Mouse (Mus musculus): ENCODE data around the gene Hnf1a. TPM values are rescaled to one million over a fixed set of nuclear protein-coding genes. Genes with fewer than 3 reads are reported as not detected.
A peak's percentile ranks its signal among the peaks of the same experiment; 100 is the strongest.

Gene Hnf1a
- polyA plus RNA-seq, 1 experiment, result 0.14 TPM

DNA sequence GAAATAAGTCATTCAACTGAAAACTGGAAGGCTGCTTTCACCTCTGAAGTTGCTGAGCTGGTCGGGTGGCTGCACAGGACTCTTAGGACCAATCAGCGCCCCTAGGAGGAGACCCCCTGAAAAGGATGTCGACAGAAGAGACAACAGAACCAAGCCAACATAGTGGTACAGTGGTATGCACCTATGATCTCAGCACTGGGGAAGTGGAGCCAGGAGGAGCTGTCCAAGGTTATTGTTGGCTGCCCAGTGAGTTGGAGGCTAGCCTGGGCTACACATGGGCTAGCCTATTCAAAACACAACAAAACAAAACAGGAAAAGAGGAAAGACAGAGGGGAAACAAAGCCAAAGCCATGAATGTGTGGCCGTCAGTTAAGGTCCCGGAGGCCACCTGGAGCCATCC, 12.8 kb downstream of the Hnf1a start:
- Histone ChIP-seq H3K36me3 (ENCODE audit: control insufficient read depth) (peaks cover 2% of the 10 kb centered on the region; the same call in 1 of the 2 replicates), H3K9me3 (ENCODE audit: control insufficient read depth, low read length) (no peaks in the 10 kb centered on the region), H3K27me3 (ENCODE audit: control insufficient read depth) (no peaks in the 10 kb centered on the region), H3K4me3 (replicated peaks) (no peak overlapping the region), H3K4me1 (ENCODE audit: control insufficient read depth) (no peaks in the 10 kb centered on the region)
- TF ChIP-seq GATA1 (IDR thresholded peaks at IDR 0.05; ENCODE audit: low read length) (no peak), TAL1 (IDR thresholded peaks at IDR 0.05; ENCODE audit: low read length) (no peak)

DNA sequence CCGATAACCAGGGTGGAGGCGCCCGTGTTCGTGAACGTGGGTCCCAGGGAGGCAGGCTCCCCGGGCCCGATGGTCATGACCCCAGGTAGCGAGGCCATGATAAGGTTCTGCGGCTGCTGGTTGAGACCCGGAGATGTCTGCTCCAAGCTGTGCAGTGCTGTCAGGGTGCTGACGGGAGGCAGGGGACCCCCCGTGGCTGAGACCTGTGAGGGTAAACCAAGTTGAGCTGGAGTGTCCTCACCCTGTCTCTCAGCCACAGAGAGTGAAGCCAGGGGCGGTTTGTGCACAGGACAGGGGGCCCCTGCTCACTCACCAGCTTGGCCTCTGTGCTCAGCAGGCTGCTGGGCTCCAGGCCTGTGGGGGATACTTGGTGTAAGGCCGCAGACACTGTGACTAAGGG, 17.6 kb downstream of the Hnf1a start:
- H3K9me3 ChIP-seq (ENCODE audit: control insufficient read depth, low read length), result no peaks in the 10 kb centered on the region
- H3K27me3 ChIP-seq (ENCODE audit: control insufficient read depth), result no peaks in the 10 kb centered on the region
- H3K36me3 ChIP-seq (ENCODE audit: control insufficient read depth), result peaks cover 24% of the 10 kb centered on the region
- no peak for TF ChIP-seq TAL1 (IDR thresholded peaks at IDR 0.05; ENCODE audit: low read length)
- TF ChIP-seq GATA1 (IDR thresholded peaks at IDR 0.05; ENCODE audit: low read length), result no peak
- H3K4me1 ChIP-seq (ENCODE audit: control insufficient read depth), result no peaks in the 10 kb centered on the region
- H3K4me3 ChIP-seq (replicated peaks), result no peak overlapping the region

DNA sequence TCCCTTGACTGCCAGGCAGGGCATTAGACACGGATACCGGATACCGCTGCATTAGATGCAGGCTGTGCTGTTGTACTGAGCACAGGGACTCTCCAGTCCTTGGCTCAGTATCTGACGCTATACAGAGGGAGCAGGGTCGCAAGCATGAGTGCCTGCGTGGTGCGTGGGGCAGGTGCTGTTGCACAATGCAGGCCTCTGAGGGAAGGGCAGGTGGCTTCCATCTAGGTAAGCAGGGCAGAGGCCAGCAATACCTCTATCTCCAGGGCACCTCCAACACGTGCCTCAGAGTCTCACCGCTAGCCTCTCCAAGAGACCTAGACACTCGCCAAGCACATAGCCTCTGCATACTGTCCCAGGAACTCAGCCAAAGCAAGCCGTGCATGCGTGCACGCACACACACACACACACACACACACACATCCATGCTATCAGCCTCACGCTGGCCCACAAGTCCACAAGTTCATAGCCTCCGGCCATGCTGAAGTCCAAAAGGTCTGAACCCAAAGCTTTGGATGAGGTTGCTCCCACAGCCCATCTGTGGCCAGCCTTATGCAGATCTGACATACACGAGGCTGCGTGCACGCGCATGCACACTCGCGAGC, 19.5 kb downstream of the Hnf1a start:
- H3K4me1 ChIP-seq (ENCODE audit: control insufficient read depth), result no peaks in the 10 kb centered on the region
- H3K9me3 ChIP-seq (ENCODE audit: control insufficient read depth, low read length), result no peaks in the 10 kb centered on the region
- TF ChIP-seq TAL1 (IDR thresholded peaks at IDR 0.05; ENCODE audit: low read length) (no peak), GATA1 (IDR thresholded peaks at IDR 0.05; ENCODE audit: low read length) (no peak)
- H3K27me3 ChIP-seq (ENCODE audit: control insufficient read depth), result no peaks in the 10 kb centered on the region
- no peak overlapping the region for H3K4me3 ChIP-seq (replicated peaks)
- peaks cover 44% of the 10 kb centered on the region for H3K36me3 ChIP-seq (ENCODE audit: control insufficient read depth)

DNA sequence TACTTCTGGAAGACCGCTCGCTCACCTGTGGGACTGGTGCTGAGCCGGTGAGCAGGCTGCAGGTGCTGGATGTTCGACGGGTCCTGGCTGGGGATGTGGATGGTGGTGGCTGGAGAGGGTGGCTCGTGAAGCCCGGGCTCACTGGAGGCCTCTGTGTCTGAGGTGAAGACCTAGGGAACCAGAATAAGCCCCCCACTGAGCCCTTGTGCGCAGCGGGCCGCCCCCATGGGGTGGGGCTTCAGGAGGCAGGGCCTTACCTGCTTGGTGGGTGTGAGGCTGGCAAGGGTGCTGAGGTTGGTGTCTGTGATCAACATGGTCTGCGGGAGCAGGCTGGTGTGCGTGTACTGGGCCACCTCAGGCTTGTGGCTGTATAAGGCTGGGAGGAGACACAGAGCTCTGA, 20.2 kb downstream of the Hnf1a start:
- no peaks in the 10 kb centered on the region for H3K27me3 ChIP-seq (ENCODE audit: control insufficient read depth)
- H3K9me3 ChIP-seq (ENCODE audit: control insufficient read depth, low read length), result no peaks in the 10 kb centered on the region
- H3K4me3 ChIP-seq (replicated peaks), result no peak overlapping the region
- H3K36me3 ChIP-seq (ENCODE audit: control insufficient read depth), result peaks cover 51% of the 10 kb centered on the region
- no peaks in the 10 kb centered on the region for H3K4me1 ChIP-seq (ENCODE audit: control insufficient read depth)
- TF ChIP-seq GATA1 (IDR thresholded peaks at IDR 0.05; ENCODE audit: low read length) (no peak), TAL1 (IDR thresholded peaks at IDR 0.05; ENCODE audit: low read length) (no peak)

DNA sequence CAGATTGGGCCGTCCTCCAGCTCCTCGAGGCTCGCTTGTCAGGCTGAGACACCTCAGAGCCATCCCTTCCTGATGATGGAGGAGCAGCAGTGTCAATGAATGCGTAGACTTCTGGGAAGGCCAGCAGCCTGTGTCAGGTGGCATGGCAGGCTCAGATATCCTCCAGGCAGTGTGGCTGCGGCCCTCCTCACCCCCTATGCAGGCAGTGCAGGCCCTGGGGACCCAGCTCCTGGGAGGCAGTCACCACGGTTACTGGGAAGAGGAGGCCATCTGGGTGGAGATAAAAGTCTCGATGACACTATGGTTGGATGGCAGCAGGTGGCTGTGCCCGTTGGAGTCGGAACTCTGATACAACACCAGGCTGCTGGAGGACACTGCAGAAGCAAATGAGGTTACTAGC, 21.1 kb downstream of the Hnf1a start:
- Histone ChIP-seq H3K4me1 (ENCODE audit: control insufficient read depth) (no peaks in the 10 kb centered on the region), H3K9me3 (ENCODE audit: control insufficient read depth, low read length) (no peaks in the 10 kb centered on the region), H3K36me3 (ENCODE audit: control insufficient read depth) (peaks cover 53% of the 10 kb centered on the region), H3K27me3 (ENCODE audit: control insufficient read depth) (no peaks in the 10 kb centered on the region), H3K4me3 (replicated peaks) (no peak overlapping the region)
- TF ChIP-seq GATA1 (IDR thresholded peaks at IDR 0.05; ENCODE audit: low read length) (no peak), TAL1 (IDR thresholded peaks at IDR 0.05; ENCODE audit: low read length) (no peak)

DNA sequence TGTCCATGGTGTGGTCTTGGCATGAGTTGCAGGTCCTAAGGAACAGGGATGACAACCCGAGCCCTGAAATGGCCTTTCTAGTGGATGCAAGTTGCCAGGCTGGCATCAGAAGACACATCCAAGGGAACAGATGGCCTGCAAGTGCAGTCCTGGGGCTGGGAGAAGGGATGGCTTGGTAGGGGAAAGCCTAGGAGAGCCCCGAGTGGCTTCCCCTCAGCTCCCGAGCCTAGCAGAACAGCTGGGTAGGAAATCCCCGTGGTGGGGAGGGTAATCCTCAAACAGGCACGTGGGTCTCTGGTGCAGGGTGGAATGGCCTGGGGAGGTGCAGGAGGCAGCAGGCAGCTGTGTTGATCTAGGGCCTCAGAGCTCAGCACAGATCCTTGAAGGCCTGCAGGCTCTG, 21.6 kb downstream of the Hnf1a start:
- H3K36me3 ChIP-seq (ENCODE audit: control insufficient read depth), result peaks cover 53% of the 10 kb centered on the region
- no peak overlapping the region for H3K4me3 ChIP-seq (replicated peaks)
- no peak for TF ChIP-seq TAL1 (IDR thresholded peaks at IDR 0.05; ENCODE audit: low read length)
- TF ChIP-seq GATA1 (IDR thresholded peaks at IDR 0.05; ENCODE audit: low read length), result no peak
- no peaks in the 10 kb centered on the region for H3K4me1 ChIP-seq (ENCODE audit: control insufficient read depth)
- no peaks in the 10 kb centered on the region for H3K9me3 ChIP-seq (ENCODE audit: control insufficient read depth, low read length)
- H3K27me3 ChIP-seq (ENCODE audit: control insufficient read depth), result no peaks in the 10 kb centered on the region

DNA sequence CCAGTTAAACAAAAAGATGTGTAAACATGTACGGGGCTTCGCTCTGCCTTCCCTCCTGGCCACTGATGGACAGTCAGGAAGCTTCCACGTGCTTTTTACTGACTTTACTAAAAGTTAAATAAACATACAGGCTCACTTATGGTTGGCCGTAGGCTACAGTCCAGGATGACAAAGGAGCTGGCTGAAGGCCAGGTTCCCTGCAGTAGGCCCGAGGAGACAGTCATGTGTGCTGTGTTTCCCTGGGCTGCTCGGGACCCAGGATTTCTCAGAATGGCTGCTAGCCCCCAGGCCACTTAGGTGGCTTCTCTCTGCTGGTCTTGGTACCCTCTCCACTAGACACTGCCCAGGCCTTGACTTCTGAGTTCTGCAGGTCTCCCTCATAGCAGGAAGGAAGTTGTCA, 22.0 kb downstream of the Hnf1a start:
- Histone ChIP-seq H3K4me1 (ENCODE audit: control insufficient read depth) (peaks cover 2% of the 10 kb centered on the region; the same call in 1 of the 2 replicates), H3K36me3 (ENCODE audit: control insufficient read depth) (peaks cover 54% of the 10 kb centered on the region), H3K27me3 (ENCODE audit: control insufficient read depth) (no peaks in the 10 kb centered on the region), H3K9me3 (ENCODE audit: control insufficient read depth, low read length) (no peaks in the 10 kb centered on the region), H3K4me3 (replicated peaks) (no peak overlapping the region)
- TF ChIP-seq GATA1 (IDR thresholded peaks at IDR 0.05; ENCODE audit: low read length) (no peak), TAL1 (IDR thresholded peaks at IDR 0.05; ENCODE audit: low read length) (no peak)

DNA sequence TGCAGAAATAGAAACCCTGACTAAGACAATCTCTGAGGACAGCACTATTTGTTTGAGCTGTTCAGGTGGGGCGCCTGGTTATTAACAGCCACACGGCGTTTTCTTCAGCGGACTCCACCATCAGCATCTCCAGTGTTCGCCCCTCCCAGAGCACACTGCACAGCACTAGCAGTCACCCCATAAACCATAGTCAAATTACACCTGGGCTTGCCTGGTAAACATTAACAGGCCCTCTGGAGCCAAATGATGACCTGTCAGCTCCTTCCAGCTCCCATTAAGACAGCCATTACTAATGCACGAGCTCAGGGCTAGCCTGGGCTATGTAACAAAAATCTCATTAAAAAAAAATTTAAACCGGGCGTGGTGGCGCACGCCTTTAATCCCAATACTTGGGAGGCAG, 25.8 kb downstream of the Hnf1a start:
- TF ChIP-seq TAL1 (IDR thresholded peaks at IDR 0.05; ENCODE audit: low read length), result no peak
- no peak for TF ChIP-seq GATA1 (IDR thresholded peaks at IDR 0.05; ENCODE audit: low read length)
- Histone ChIP-seq H3K9me3 (ENCODE audit: control insufficient read depth, low read length) (no peaks in the 10 kb centered on the region), H3K27me3 (ENCODE audit: control insufficient read depth) (no peaks in the 10 kb centered on the region), H3K4me1 (ENCODE audit: control insufficient read depth) (peaks cover 22% of the 10 kb centered on the region), H3K4me3 (replicated peaks) (no peak overlapping the region), H3K36me3 (ENCODE audit: control insufficient read depth) (peaks cover 50% of the 10 kb centered on the region)

DNA sequence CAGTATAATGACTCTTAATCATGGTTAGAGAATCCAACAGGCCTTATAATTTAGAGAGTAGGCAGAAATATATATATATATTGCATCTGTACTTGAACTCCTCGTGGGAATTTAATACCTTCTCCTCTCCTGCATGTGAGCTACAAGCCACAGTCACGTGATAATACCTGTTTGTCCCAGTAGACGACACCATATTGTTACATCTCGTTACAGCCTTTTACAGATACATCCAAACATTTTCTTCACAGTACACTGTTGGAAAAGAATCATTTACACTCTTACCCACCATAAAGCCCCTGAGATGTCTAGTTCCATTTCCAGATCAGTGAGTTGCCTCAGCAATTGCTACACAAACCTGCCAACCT, 28.1 kb downstream of the Hnf1a start:
- Histone ChIP-seq H3K9me3 (ENCODE audit: control insufficient read depth, low read length) (no peaks in the 10 kb centered on the region), H3K27me3 (ENCODE audit: control insufficient read depth) (no peaks in the 10 kb centered on the region), H3K4me1 (ENCODE audit: control insufficient read depth) (peaks cover 22% of the 10 kb centered on the region), H3K36me3 (ENCODE audit: control insufficient read depth) (peaks cover 27% of the 10 kb centered on the region), H3K4me3 (replicated peaks) (peak overlapping the region; percentile 85)
- TF ChIP-seq GATA1 (IDR thresholded peaks at IDR 0.05; ENCODE audit: low read length) (no peak), TAL1 (IDR thresholded peaks at IDR 0.05; ENCODE audit: low read length) (no peak)

Measured in erythroblast, embryonic 14.5 days (primary cell).